Mouse (Mus musculus): ENCODE data around the gene Eepd1.

Eepd1 gene

DNA sequence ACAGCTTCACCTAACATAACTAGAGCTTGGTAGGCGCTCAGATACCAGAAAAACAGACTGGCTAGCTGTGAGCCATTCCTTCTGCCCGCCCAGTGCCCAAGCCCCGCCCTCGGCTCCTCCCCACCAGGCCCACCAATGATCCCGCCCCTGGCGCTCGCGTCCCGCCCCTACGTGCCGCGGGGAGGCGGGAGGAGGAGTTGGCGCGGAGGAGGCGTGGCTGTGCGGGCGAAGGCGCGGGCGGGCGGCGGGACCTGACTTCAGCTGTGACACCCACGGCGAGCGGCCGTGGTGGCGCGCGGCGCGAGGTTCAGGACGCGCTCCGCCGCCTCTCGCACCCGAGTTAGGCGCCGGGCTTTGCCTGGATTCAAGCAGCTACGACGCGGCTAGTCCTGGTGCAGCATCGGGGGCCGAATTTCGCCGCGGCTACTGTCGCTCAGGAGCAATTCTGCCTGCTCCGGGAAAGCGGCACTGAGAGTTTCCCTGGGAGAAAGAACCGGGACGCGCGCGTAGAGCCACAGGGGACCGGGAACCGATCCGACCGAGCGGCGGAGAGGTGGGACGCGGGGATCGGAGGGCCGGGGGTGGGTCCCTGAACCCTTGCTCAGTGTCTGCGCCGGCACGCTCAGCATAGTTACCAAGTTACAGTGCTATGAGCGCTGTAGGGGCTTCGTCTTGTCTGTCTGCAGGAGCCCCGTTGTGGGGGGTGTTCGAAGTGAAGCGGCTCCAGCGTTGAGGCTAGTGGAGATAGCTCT lies at the start of gene Eepd1:
Gene Eepd1 (plus strand): TSS at position 204 of the 752 bp plus-strand sequence.
- TF ChIP-seq GATA4 (IDR thresholded peaks at IDR 0.05; ENCODE audit: insufficient replicate concordance, low read length), result no peak

DNA sequence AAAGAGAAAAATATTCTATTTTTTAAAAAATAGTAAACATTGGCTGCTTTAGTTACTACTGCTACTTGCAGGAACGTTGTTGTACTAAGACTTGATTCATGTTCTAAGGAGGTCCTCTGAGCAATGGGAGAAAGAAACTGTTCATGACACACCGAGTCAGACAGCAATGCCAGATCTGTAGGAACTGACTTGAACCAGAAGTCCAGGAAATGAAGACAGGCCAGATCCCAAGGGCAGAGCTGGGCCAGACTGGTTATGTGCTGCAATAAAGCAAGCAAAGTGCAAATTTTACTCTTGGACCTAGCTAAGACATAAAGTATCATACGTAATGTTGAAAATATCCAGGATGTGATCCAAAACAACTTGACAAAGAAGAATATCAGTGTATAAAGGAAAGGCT lies 42.5 kb upstream of the Eepd1 start:
- no peak for TF ChIP-seq GATA4 (IDR thresholded peaks at IDR 0.05; ENCODE audit: insufficient replicate concordance, low read length)

DNA sequence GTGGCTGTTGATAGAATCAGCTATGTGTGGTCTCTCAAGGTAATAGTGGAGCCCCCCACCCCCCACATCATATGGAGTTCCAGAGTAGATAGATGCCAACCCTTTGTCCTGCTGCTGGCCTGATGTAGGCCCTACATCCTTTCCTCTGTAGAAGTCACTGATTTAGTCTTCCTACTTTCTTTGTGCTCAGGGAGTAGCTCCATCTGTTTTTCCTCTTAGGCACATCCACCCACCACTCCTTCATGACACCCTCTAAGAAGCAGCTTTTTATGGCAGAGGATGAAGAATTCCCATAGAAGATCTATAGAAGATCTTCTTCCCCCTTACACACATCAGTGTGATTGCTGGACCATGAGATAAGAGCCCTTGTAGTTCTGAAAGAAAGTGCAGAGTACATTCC lies 39.3 kb upstream of the Eepd1 start:
- no peak for TF ChIP-seq GATA4 (IDR thresholded peaks at IDR 0.05; ENCODE audit: insufficient replicate concordance, low read length)

DNA sequence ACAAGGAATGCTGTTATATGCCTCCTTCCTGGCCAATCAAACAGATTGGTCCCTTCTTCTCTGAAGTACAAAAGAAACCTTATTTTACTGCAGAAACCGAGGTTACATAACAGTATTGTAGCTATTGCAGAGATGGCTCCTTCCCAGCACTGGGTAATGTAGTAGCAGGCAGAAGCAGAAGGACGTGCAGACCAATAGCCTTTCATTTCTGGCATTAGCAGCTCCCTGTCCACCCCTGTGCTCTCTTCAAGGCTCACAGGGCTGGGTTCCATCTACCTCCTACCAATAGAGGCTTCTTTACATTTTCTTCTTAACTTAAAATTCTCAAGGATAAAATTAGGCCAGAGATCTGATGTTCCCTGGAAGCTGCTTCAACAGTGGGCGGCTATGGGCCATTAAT lies 38.3 kb upstream of the Eepd1 start:
- TF ChIP-seq GATA4 (IDR thresholded peaks at IDR 0.05; ENCODE audit: insufficient replicate concordance, low read length), result no peak

DNA sequence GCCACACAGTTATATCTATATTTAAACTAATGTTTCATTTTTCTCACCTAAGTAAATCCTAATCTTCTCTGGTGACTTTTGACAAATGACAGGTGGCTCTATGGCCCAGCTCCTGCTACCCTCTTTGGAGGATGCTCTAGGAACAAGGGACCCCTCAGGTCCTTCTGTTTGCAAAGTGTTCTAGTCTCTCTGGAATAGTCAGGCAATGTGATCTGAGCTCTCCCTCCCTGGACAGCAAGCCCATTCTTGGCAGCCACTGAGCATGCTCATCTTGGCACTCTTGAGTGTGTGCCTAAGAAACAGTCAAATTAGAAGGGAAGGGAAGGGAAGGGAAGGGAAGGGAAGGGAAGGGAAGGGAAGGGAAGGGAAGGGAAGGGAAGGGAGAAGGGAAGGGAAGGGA lies 37.8 kb upstream of the Eepd1 start:
- TF ChIP-seq GATA4 (IDR thresholded peaks at IDR 0.05; ENCODE audit: insufficient replicate concordance, low read length), result no peak

DNA sequence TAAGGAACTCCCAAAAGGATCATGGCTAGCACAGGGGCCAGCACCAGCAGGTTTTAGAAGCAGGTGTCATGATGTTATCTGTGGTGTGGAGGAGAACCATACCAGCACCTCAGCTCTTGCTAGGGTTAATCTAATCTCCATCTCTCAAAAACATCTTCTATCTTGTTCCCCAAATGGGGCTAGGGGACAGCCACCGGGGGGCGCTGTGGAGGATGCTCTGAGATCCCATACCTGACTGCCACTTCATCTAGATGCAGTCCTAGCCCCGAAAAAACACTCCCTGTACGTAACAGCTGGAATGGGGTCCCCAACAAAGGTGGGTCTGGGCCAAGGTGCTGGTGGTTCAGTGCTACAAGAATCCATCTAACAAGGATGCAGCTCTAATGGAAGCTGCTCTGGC lies 31.0 kb upstream of the Eepd1 start:
- no peak for TF ChIP-seq GATA4 (IDR thresholded peaks at IDR 0.05; ENCODE audit: insufficient replicate concordance, low read length)

DNA sequence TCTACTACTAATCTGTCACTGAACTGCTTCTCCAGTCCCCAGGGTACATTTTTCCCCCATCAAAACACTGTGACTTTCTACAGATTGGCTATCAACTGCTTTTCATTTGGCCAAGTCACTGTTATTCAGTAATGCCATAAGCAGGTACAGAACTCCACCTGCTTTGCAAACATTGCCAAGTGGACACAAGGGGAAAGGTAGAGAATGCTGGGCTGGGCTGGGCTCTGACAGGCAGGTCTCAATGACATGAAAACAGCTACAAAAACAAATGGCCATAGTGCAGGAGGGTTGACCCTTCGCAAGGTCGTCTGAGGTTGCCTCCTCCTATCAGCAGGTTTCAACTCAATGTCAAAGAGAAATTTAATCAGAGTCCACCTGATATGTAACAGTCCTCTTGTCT lies 26.3 kb upstream of the Eepd1 start:
- no peak; the same call in 1 of the 2 replicates for TF ChIP-seq GATA4 (IDR thresholded peaks at IDR 0.05; ENCODE audit: insufficient replicate concordance, low read length)

DNA sequence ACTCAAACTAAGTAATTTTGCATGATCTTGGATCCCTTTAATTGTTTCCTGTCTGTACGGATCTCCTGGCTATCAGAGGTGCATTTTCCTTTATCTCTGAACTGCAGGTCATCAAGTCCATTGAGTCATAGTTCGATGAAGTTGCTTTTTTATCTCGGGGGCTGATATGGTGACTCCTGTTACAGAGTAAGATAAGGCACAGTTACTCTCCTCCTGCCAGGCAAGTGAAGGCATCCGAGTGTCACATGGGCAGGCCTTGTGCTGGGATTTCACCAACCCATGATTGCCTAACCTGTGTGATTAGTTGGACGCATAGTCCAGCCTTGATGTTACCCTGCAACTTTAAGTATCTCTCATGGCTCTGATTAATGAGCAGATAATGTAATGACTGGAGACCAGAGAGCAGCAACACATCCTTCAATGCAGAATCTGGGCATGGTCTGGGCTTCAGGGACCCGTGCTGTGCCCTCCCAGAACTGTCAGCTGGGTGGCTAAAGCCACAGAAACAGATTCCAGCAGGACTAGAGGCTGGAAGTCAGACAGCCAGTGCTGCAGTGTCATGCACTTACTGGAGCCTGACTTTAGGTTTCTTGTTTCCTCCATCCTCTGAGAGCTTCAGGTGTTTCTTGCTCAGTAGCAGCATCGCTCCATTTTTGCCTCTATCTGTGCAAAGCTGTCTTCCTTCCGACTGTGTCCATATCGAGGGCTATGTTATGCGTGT lies 20.4 kb upstream of the Eepd1 start:
- TF ChIP-seq GATA4 (IDR thresholded peaks at IDR 0.05; ENCODE audit: insufficient replicate concordance, low read length), result peak; percentile 97

DNA sequence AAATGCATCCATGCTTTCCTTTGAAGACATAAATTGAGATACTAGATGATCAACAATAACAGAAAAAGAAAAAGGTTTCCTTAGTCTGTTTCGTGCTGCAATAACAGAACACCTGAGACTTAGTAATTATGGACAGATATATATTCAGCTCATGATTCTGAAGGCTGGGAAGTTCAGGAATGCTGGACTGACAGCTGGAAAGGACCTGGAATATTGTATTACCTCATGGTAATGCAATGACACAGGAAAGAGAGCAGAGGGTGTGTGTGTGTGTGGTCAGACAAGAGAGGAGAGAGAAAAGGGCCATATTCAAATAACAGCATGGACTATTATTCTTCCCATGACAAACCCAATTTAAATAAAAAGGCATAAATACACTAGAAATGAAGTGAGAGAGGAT lies 17.0 kb upstream of the Eepd1 start:
- TF ChIP-seq GATA4 (IDR thresholded peaks at IDR 0.05; ENCODE audit: insufficient replicate concordance, low read length), result no peak

DNA sequence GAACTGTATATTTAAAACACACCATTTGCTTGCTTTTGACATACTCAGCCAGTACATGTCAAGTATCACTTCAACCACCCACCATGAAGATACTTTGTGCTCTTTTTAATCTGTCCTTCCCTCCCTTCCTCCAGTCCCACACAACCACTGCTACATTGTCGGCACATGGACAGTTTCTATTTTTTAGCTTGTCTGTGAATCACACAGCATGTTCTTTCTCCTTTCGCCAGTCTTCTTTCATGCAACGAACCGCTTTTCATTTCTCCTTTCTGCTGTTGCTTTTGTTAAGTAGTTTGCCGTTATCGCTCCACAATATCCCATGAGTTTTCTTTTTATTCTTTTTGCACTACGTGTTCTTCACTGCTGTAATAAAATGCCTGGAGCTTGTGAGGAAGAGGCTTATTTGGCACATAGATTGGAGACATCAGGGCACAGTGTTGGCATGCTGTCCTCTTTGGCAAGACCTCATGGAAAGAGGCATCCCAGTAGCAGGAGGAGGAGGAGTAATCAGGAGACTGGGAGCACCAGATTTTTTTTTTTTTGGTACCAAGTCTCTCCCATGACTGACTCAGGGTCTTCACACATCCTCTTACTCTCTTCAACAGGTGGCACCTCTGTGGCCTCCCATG lies 1.8 kb upstream of the Eepd1 start:
- TF ChIP-seq GATA4 (IDR thresholded peaks at IDR 0.05; ENCODE audit: insufficient replicate concordance, low read length), result no peak

DNA sequence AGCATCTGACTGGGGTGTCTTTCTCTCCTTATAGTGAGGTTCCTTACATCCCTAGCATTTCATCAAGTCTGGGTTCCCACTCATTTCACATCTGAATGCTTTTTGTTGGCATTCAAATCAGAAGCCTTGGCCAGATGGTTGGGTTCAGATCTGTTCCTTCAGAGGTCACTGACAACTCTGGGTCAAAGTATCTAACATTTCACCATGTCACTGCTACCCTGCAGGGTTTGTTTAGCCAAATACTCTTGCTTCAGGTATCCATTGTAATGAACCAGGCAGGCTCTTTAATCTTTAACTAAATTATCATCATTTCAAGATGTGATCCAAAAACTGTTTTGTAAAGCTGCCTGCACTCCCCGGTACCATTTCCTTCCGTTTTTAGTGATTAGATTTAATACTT lies 671 bp upstream of the Eepd1 start:
- TF ChIP-seq GATA4 (IDR thresholded peaks at IDR 0.05; ENCODE audit: insufficient replicate concordance, low read length), result no peak

DNA sequence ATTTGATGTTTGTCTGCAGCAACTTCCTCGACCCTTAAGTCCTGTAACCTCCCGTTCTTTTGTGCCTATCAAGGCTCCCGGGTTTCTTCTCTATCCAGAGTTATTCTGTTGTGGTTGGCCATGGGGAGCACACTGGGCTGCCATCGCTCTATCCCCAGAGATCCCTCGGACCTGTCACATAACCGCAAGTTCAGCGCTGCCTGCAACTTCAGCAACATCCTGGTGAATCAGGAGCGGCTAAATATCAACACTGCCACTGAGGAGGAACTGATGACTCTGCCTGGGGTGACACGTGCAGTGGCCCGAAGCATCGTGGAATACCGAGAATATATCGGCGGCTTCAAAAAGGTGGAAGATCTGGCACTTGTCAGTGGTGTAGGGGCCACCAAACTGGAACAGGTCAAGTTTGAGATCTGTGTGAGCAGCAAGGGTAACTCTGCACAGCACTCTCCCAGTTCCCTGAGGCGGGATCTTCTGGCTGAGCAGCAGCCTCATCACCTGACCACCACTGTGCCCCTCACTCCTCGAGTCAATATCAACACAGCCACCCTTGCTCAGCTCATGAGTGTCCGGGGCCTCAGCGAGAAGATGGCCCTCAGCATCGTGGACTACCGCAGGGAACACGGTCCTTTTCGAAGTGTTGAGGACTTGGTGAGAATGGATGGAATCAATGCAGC lies 1.1 kb downstream of the Eepd1 start:
- TF ChIP-seq GATA4 (IDR thresholded peaks at IDR 0.05; ENCODE audit: insufficient replicate concordance, low read length), result no peak

DNA sequence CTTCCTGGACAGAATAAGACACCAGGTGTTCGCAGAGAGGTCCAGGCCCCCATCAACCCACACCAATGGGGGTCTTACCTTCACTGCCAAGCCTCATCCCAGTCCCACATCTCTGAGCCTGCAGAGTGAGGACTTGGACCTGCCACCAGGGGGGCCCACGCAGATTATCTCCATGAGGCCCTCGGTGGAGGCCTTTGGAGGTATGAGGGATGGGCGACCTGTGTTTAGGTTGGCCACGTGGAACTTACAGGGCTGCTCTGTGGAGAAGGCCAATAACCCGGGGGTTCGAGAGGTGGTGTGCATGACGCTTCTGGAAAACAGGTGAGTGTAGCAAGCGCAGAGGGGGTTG lies 1.6 kb downstream of the Eepd1 start:
- no peak for TF ChIP-seq GATA4 (IDR thresholded peaks at IDR 0.05; ENCODE audit: insufficient replicate concordance, low read length)

DNA sequence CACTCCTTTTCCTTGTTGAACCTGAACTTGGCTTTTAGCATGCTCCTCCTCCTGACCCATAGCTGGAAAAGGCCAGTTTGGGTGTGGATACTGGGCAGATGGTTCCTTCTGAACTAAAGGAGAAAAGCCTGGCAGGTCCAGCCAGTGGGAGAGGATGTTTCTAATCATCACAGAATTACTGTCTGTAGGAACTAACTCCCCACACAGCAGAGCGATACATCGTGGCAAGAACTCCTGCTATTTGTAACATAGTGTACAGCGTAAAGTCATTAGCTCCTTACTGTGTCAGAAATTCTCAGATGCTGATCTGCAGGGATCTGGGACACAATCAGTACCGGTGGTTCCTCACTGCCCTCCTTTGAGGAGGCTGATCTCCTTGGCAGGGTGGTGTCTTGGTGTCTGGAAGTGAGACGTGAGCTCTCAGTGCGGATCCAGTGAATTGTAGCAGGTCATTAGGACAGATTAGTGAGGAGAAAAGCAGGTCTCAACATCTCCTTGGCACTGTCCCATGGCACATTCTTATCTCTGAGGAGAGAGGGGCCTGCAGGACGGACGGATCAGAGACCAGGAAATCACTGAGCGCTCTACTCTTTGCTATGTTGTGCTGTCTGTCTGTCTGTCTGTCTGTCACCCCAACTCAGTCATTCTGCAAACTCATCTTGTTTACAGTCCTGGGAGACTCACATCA lies 2.7 kb downstream of the Eepd1 start:
- TF ChIP-seq GATA4 (IDR thresholded peaks at IDR 0.05; ENCODE audit: insufficient replicate concordance, low read length), result no peak

DNA sequence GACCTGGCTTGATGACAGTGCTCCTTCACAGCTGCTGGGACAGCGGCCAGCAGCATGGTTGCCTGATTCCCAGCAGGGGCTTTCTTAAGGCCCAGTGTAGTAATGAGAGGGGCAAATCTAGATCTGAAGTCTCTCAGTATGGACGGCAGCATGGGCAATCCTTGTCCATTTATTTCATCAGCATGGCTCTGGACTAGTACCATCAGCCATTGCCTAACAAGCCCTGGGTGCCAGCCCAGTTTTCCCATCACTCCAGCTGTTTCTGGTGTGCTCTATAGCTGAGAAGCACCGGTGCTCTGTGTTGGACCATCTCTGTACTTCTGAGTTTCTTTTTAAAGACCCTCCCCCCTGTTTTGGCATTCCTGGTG lies 3.3 kb downstream of the Eepd1 start:
- TF ChIP-seq GATA4 (IDR thresholded peaks at IDR 0.05; ENCODE audit: insufficient replicate concordance, low read length), result no peak

Data from liver, adult (tissue).